Mouse (Mus musculus) forebrain, embryonic 12.5 days (tissue): ENCODE measurements at regions not wholly inside any gene's neighbourhood (a gene's known extent, or its start where the extent isn't known, plus 50 kb on each side); places are given as distances from the start of the nearest gene placed in this dataset. TPM values are rescaled to one million over a fixed set of nuclear protein-coding genes. Genes with fewer than 3 reads are reported as not detected.

Experiments
- ATAC-seq: fragments of 200-750 bp; cut with Nextera tagmentation; 2 replicates; pipeline ENCODE4 v1.8.0; 2017; ENCODE audit warnings: moderate TSS enrichment; ENCODE audit not compliant: low FRiP score
- H3K27ac ChIP-seq: fragments of 300-500 bp; sonication (generic); 2 replicates; pipeline ENCODE4 v1.5.1; 2016; ENCODE audit warnings: mild to moderate bottlenecking
- H3K27me3 ChIP-seq: fragments of 300-500 bp; sonication (generic); 2 replicates; pipeline ENCODE4 v1.6.1; 2016; ENCODE audit warnings: mild to moderate bottlenecking
- H3K36me3 ChIP-seq: fragments of 300-500 bp; sonication (generic); replicated peaks from 2 replicates; pipeline ENCODE4 v1.6.1; 2016; ENCODE audit warnings: mild to moderate bottlenecking
- H3K4me1 ChIP-seq: fragments of 300-500 bp; sonication (generic); 2 replicates; pipeline ENCODE4 v1.6.1; 2016
- H3K4me2 ChIP-seq: fragments of 300-500 bp; sonication (generic); 2 replicates; pipeline ENCODE4 v1.6.1; 2016; ENCODE audit warnings: mild to moderate bottlenecking, moderate library complexity
- H3K4me3 ChIP-seq: fragments of 300-500 bp; sonication (generic); replicated peaks from 2 replicates; pipeline ENCODE4 v1.5.1; 2016; ENCODE audit warnings: mild to moderate bottlenecking
- H3K9ac ChIP-seq: fragments of 300-500 bp; sonication (generic); 2 replicates; pipeline ENCODE4 v1.6.1; 2016; ENCODE audit warnings: mild to moderate bottlenecking
- H3K9me3 ChIP-seq: fragments of 300-500 bp; sonication (generic); 2 replicates; pipeline ENCODE4 v1.6.1; 2016
- WGBS: fragments of 180-500 bp; shearing (Covaris S2); methylation state at CpG from one replicate; pipeline ENCODE4 v1.1.7; 2016; 5-methylcytosine and 5-hydroxymethylcytosine counted together
- microRNA-seq: library from miRNA; unstranded; fragments of <30 nt; microRNA quantifications from one replicate; pipeline ENCODE4, GENCODE M21; 2017

DNA sequence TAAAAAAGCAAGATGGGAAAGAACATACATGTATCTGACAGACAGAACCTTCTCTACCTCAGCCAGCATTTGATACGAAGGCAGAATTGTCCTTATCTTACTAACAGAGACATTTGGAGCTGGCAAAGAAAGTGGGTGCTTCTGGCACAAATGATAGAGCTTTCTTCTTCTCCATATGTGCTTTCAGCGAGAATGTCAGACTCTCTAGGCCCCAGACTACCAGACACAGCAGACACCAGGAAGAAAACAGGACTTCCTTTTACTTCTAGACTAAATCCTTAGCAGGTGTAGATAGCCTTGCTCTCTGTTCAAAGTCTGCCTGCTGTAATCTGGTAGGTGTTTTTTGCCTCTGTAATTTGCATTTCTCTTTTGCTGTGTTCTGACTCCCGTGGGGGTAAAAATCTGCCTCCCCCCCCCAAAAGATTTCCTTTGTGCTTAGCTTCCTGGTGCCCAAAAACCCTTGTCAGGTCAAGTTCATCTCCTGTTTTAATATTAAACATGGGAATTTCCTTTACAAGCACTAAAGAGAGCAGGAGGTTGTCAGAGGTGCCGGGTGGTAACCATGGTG, 74.7 kb upstream of the Pmfbp1 start:
- Histone ChIP-seq H3K4me2 (no peak overlapping the region), H3K4me1 (peaks cover 38% of the 10 kb centered on the region), H3K36me3 (no peaks in the 10 kb centered on the region), H3K9ac (no peak overlapping the region), H3K4me3 (no peak overlapping the region), H3K9me3 (0 out of 2 replicates have a peak, but pooled peaks cover 2% of the 10 kb centered on the region), H3K27me3 (peaks cover 4% of the 10 kb centered on the region; the same call in 1 of the 2 replicates), H3K27ac (peak overlapping the region; percentile 59; the same call in 1 of the 2 replicates)
- 49% methylated on average over 4 of the region's 4 CpGs for WGBS
- no peak for ATAC-seq

DNA sequence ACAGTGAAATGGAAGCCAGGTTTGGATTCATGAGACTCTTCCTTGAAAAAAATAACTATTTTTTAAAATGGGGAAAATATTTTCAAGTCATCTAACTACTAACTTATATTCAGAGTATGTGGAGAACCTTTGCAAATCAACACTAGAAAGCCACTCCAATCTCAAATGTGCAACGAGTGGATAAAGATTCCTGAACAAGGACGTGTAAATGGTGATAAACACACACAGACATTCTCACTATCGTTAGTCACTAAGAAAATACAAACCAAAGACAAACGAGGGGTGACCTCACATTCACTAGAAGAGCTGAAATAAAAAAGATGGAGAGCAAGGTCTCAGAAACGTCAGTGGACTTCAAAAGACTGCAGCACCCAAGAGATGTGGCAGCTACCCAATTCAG, 69.8 kb upstream of the Pmfbp1 start:
- WGBS = 73% methylated on average over 5 of the region's 5 CpGs
- no peak for ATAC-seq

DNA sequence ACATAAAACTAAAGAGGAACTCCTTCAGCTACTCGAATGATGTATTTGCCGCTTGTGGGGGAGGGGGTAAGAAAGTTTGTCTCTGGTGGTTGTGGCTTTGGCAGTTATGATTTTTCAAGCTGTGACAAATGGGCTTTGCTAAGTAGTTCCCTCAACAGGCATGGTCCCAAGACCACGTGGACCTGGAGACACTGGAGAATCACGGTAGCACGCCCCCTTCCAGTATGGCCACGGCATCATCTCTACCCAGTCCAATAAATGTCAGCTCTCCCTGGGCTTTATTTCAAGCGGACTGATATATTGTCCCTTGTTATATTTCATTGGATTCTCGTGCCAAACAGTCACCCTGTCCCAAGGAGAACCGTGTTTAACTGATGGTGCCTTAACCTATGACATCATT, 65.3 kb upstream of the Pmfbp1 start:
- Histone ChIP-seq H3K9me3 (no peaks in the 10 kb centered on the region), H3K9ac (no peak overlapping the region), H3K27ac (no peak overlapping the region), H3K4me2 (no peak overlapping the region), H3K4me3 (no peak overlapping the region), H3K4me1 (no peaks in the 10 kb centered on the region), H3K27me3 (peaks cover 8% of the 10 kb centered on the region), H3K36me3 (no peaks in the 10 kb centered on the region)
- no peak for ATAC-seq
- WGBS = 91% methylated on average over 9 of the region's 9 CpGs

More for the DNA sequence above, 69.8 kb upstream of the Pmfbp1 start:
- peaks cover 4% of the 10 kb centered on the region; the same call in 1 of the 2 replicates for H3K27me3 ChIP-seq
- no peak overlapping the region for H3K4me2 ChIP-seq
- H3K9me3 ChIP-seq = 0 out of 2 replicates have a peak, but pooled peaks cover 2% of the 10 kb centered on the region
- no peak overlapping the region for H3K4me3 ChIP-seq
- H3K9ac ChIP-seq = no peak overlapping the region
- peaks cover 7% of the 10 kb centered on the region for H3K4me1 ChIP-seq
- H3K27ac ChIP-seq = no peak overlapping the region
- H3K36me3 ChIP-seq = no peaks in the 10 kb centered on the region

DNA sequence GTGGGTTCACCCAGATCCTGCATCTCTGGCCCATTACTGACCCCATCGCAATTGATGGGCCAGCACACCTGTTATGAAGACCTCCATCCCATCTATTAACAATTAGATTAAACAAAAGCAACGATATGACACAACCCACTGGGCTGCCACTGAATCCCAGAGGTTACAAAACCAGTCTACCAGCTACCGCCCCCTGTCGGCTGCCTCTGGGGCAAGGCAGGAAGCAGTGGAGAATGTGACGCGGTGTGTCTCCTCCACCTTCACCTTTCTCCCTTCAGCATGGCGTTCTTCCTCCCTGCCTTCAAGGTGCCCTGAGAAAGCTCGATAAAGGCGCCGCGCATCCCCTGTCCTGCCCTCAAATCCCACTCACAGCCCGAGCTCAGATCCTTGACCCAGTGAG, 59.3 kb upstream of the Pmfbp1 start:
- no peak overlapping the region for H3K27ac ChIP-seq
- no peaks in the 10 kb centered on the region for H3K36me3 ChIP-seq
- H3K4me1 ChIP-seq = peaks cover 10% of the 10 kb centered on the region
- H3K9me3 ChIP-seq = no peaks in the 10 kb centered on the region
- 93% methylated on average over 12 of the region's 12 CpGs for WGBS
- H3K4me2 ChIP-seq = no peak overlapping the region
- H3K4me3 ChIP-seq = no peak overlapping the region
- no peak overlapping the region for H3K9ac ChIP-seq
- peaks cover 6% of the 10 kb centered on the region; the same call in 1 of the 2 replicates for H3K27me3 ChIP-seq
- no peak for ATAC-seq

DNA sequence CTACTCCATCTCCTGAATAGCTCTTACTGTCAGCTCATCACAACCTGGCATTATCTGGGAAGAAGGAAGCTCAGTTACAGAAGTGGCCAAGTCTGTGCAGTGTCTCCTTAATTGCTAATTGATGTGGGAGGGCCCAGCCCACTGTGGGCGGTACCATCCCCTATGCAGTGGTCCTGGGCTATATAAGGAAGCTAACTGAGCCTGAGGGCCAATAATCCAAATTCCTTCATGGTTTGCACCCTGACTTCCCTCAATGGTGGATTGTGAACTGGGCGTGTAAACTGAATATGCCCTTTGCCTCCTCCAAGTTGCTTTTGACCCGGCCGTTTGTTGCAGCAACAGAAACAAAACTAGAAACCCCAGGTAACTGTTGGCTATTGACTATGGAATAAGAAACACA, 57.8 kb upstream of the Pmfbp1 start:
- no peaks in the 10 kb centered on the region for H3K9me3 ChIP-seq
- no peaks in the 10 kb centered on the region for H3K36me3 ChIP-seq
- peaks cover 10% of the 10 kb centered on the region for H3K4me1 ChIP-seq
- no peak for ATAC-seq
- peak overlapping the region; percentile 85 for H3K27ac ChIP-seq
- no peak overlapping the region for H3K9ac ChIP-seq
- no peak overlapping the region for H3K4me2 ChIP-seq
- no peak overlapping the region for H3K4me3 ChIP-seq
- WGBS = 85% methylated on average over 4 of the region's 4 CpGs
- peaks cover 9% of the 10 kb centered on the region; the same call in 1 of the 2 replicates for H3K27me3 ChIP-seq

DNA sequence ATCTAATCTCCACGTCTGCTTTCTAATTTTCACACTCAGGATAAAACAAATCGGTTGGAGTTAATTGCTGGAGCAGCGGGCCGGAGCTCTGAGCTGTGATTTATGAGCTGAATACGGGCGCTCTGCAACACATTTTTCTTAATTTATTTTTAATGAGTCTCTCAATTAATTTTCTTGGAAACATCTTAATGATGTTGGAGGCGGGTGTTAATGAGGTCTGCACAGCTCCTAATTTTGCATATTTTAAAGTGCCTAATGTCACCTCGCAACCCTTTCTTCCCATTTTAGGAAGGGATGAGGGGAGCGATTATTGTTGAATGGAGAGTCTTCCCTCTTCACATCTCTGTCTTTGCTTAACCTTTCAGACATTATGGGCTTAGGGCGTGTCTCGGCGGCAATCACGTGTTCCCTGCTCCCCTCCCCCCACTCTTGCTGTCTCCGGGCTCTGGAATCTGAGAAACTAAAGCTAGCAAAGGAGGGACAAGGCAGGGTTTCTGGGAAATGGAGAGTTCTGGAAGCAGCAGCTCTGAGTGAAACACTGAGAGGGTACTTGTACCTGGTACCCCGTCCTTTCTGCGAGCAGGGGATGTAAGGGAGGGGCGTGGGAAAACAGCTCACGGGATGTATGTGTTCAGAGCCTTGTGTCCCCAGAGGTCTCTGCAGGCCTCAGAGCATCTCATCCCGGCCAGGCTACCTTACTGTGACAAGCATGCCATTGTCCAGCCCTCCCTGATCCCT, 56.8 kb upstream of the Pmfbp1 start:
- Histone ChIP-seq H3K4me2 (peak overlapping the region; percentile 43), H3K27me3 (peaks cover 9% of the 10 kb centered on the region; the same call in 1 of the 2 replicates), H3K4me3 (peak overlapping the region; percentile 11; the same call in 1 of the 2 replicates), H3K36me3 (no peaks in the 10 kb centered on the region), H3K4me1 (peaks cover 10% of the 10 kb centered on the region), H3K9ac (peak overlapping the region; percentile 27; the same call in 1 of the 2 replicates), H3K27ac (peak overlapping the region; percentile 85), H3K9me3 (no peaks in the 10 kb centered on the region)
- 10% methylated on average over 19 of the region's 19 CpGs for WGBS
- ATAC-seq = peak; percentile 91

DNA sequence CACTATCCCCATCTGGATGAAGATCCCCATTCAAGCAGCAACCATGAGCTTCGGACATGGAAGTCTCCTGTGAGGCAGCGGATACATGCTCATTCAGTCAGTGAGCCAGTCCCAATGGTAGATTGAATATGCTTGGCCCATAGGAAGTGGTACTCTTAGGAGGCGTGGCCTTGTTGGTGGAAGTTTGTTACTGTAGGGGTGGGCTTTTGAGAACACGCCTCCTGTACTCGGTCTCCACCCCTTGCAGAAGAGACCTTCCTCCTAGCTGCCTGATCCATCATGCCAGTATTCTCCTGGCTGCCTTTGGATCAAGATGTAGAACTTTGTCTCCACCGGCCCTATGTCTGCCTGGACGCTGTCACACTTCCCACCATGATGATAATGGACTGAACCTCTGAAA, 55.3 kb upstream of the Pmfbp1 start:
- Histone ChIP-seq H3K36me3 (no peaks in the 10 kb centered on the region), H3K27me3 (peaks cover 6% of the 10 kb centered on the region; the same call in 1 of the 2 replicates), H3K9ac (no peak overlapping the region), H3K4me2 (no peak overlapping the region), H3K27ac (no peak overlapping the region), H3K4me1 (peaks cover 10% of the 10 kb centered on the region), H3K4me3 (no peak overlapping the region), H3K9me3 (no peaks in the 10 kb centered on the region)
- 96% methylated on average over 7 of the region's 7 CpGs for WGBS
- ATAC-seq = no peak

Small RNA genes lying in the stretch of these regions (microRNA-seq; reads per million reads assigned to microRNA genes)
- gene Gm23163 = not detected
